Mouse (Mus musculus): ENCODE results near the gene Slc12a1.

Slc12a1 gene

GRCm38 (mm10) chr2:125254630-125255029 lies 102.3 kb downstream of the Slc12a1 start:
- DNase-seq (ENCODE audit: low read depth), result no peak

DNA sequence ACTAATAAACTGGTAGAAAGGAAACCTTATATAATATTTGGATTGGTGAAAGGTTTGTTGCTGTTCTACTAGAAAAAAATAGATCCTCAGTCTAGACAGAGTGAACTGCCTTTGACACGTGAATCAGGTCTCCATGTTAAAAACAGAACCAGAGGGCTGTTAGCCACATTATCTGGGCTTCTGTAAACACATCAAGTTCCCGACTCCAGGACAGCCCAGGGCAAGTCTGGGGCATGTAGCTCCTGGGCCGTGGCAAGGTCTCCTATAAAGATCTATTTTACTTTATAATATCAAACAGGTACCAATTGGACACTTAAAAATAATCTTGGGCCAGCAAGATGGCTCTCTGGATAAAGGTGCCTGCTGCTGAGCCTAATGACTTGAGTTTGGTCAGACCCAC lies 103.6 kb downstream of the Slc12a1 start:
- no peak for DNase-seq (ENCODE audit: low read depth)

DNA sequence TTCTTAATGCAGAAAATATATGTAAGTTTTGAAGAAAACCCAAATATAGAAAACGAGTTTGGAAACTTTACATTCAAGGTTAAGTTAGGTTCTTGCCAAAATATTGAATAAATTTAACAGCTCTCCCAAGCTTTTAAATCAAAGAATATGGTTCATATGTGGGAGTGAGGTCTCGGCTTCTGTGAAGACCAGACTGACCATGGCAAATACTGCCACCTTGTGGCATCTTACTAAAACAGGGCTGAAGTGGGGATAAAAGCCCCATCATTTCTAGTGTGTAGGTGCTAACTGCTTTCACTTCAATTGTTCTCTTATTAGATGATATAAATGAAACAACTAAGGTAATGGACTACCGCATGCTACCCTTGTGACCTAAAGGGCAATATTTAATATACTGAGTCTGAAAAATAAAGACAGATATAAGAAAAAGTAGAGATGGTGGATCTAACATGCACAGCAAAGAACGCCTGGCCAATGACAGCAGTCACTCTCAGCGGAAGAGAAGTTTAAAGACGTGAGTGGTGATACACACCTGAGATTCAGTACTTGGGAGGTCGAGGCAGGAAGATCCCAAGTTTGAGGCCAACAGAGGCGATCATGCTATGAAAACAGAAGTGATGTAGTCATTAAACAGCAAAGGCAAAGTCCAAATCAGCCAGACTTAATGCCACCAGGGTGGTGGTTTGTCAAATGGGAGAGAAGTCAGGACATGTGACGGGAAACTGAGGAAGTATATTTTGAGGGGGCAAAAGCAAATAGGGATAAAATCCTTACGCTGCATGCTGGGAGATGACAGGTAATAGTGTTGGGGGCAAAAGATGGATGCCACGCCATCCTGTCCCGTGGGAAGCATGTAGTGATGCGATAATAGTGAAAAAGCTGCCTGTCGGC lies 107.2 kb downstream of the Slc12a1 start:
- DNase-seq (ENCODE audit: low read depth), result peak; percentile 73

- DNase-seq (ENCODE audit: low read depth), result no peak
These were observed 108.0 kb downstream of the Slc12a1 start for GRCm38 (mm10) chr2:125260326-125260725.

DNA sequence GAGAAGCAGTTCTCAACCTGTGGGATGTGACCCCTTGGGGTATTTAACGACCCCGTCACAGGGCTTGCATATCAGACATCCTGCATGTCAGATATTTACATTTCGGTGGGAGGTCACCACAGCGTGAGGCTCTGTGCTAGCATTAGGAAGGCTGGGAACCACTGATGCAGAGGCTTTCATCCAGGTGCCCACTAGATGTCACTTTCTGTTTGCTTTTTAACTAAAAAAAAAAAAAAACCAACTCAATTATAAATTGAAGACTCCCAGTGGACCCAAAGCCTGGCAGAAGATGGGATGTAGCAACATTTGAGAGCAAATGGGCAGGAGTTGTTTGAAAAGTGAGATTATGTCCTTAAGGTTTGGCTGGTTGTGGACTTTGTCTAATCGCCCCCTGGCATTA lies 110.8 kb downstream of the Slc12a1 start:
- DNase-seq (ENCODE audit: low read depth), result peak; percentile 52

DNA sequence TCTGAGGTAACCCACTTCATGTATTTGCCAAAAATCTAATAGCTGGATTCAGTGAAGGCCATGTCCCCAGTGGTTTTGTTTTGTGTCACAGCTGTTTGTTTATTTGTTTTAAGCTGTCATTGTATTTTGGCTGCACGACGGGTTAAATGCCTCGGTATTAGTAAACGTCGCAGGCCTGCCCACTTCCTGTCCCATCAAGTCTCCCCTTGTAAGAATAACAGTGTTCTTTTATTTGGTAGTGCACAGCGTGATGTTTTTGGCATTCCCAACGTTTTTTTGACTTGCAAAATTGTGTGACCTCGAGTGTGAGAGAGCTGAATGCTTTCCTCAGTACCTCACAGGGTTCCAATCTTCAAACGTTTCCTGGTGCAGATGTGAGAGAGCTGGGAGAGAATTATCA lies 111.4 kb downstream of the Slc12a1 start:
- DNase-seq (ENCODE audit: low read depth), result no peak

GRCm38 (mm10) chr2:125268876-125269275 lies 116.6 kb downstream of the Slc12a1 start:
- DNase-seq (ENCODE audit: low read depth), result no peak

GRCm38 (mm10) chr2:125275617-125276016 lies 123.3 kb downstream of the Slc12a1 start:
- DNase-seq (ENCODE audit: low read depth), result no peak

DNA sequence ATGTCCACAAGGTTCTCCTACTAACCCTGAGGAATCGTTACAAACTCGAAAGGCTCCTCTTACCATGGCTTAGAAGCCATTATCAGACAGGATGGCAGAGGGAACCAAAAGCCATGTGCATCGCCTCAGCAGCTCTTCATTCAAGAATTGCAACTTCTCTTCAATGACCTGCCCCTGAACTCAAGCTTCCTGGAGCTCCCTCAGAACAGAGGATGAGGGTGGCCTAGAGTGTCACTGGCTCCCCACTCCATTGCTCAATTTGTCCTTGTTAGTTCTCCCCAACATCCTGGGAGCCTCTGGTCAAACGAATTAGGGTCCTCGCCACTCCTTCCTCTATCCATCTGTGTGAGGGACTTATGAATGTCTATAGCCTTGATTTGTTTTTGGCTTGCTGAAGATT lies 124.4 kb downstream of the Slc12a1 start:
- no peak for DNase-seq (ENCODE audit: low read depth)

GRCm38 (mm10) chr2:125278474-125278873 lies 126.2 kb downstream of the Slc12a1 start:
- peak; percentile 72 for DNase-seq (ENCODE audit: low read depth)
